Mouse (Mus musculus): ENCODE results near the gene Stard10. TPM values are rescaled to one million over a fixed set of nuclear protein-coding genes. Genes with fewer than 3 reads are reported as not detected.

The Stard10 gene
- polyA plus RNA-seq, 1 experiment: 107 TPM

GRCm38 (mm10) chr7:101373082-101373481 is 56.2 kb downstream of the Stard10 start:
- no peak for TF ChIP-seq POLR2A (IDR thresholded peaks at IDR 0.05; ENCODE audit: borderline replicate concordance, extremely low read depth, low read depth, low read length)
- no peak for TF ChIP-seq CTCF (IDR thresholded peaks at IDR 0.05; ENCODE audit: insufficient read depth, low read length)
- DNase-seq: no peak
- WGBS: 85% methylated on average over 26 of the region's 26 CpGs
- Histone ChIP-seq H3K4me3 (replicated peaks; ENCODE audit: extremely low read depth, low read depth, low read length) (no peak overlapping the region), H3K4me1 (ENCODE audit: control insufficient read depth, insufficient read depth, low read length) (0 out of 2 replicates have a peak, but pooled peaks cover 3% of the 10 kb centered on the region)

GRCm38 (mm10) chr7:101374155-101374554 is 57.3 kb downstream of the Stard10 start:
- no peak for DNase-seq
- no peak for TF ChIP-seq POLR2A (IDR thresholded peaks at IDR 0.05; ENCODE audit: borderline replicate concordance, extremely low read depth, low read depth, low read length)
- peak; percentile 21; the same call in 1 of the 2 replicates for TF ChIP-seq CTCF (IDR thresholded peaks at IDR 0.05; ENCODE audit: insufficient read depth, low read length)
- H3K4me1 ChIP-seq (ENCODE audit: control insufficient read depth, insufficient read depth, low read length): peaks cover 5% of the 10 kb centered on the region; the same call in 1 of the 2 replicates
- no peak overlapping the region for H3K4me3 ChIP-seq (replicated peaks; ENCODE audit: extremely low read depth, low read depth, low read length)

DNA sequence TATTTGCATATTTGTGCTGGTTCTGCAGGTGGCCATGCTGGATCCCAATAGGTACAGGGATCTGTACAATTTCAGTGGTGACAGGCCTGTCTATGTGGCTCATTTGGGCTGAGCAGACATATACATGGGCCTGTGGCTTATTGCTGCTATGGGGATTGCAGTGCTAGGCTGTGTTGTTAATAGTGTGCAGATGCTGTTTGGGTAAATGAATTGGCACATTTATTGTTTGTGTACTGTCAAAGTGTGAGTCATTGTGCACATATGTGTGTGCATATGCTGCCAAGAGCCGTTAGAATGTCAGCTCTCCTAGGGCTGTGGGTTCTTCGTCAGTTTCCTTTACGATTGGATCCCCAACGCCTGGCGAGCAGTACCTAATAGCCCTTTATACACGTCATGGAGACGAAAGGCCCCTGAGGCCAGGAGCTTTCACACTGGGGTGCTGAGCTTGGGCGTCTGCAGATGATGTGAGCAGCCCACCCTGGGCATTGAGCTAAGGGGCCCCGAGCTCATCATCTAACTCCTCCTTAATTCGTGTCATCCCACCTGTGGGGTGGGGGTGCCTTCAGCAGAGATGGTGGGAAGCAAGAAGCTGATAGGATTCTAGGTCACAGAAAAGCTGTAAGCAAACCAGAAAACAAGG is 59.9 kb downstream of the Stard10 start:
- TF ChIP-seq POLR2A (IDR thresholded peaks at IDR 0.05; ENCODE audit: borderline replicate concordance, extremely low read depth, low read depth, low read length) (no peak), CTCF (IDR thresholded peaks at IDR 0.05; ENCODE audit: insufficient read depth, low read length) (no peak)
- H3K4me1 ChIP-seq (ENCODE audit: control insufficient read depth, insufficient read depth, low read length): peaks cover 9% of the 10 kb centered on the region
- 83% methylated on average over 10 of the region's 10 CpGs for WGBS
- DNase-seq: no peak
- H3K4me3 ChIP-seq (replicated peaks; ENCODE audit: extremely low read depth, low read depth, low read length): no peak overlapping the region

DNA sequence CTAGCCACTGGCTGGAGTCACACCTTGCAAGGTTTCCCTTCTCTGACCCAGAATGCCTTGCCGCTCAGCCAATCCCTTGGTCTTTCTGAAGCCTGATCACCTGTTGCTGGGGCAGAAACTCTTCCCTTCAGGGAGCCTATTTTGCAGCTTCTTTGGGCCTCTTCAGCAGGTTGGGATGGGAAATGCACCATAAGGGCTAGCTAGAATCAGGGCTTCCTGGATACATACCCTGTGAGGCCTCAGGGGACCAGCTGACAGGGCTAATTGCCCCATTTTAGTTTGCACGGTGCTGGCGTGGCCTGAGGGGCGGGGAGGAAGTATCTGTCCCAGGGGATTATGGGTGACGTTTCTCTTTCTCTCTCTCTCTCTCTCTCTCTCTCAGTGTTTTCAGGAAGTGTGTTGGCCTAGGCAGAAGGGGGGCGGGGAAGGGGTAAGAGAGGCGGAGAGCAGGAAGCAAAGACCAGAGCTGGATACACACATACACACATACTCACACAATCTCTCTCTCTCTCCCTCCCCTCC is 60.9 kb downstream of the Stard10 start:
- TF ChIP-seq POLR2A (IDR thresholded peaks at IDR 0.05; ENCODE audit: borderline replicate concordance, extremely low read depth, low read depth, low read length) (peak; percentile 76; the same call in 1 of the 2 replicates), CTCF (IDR thresholded peaks at IDR 0.05; ENCODE audit: insufficient read depth, low read length) (no peak)
- H3K4me3 ChIP-seq (replicated peaks; ENCODE audit: extremely low read depth, low read depth, low read length): peak overlapping the region; percentile 65
- 6% methylated on average over 7 of the region's 7 CpGs for WGBS

DNA sequence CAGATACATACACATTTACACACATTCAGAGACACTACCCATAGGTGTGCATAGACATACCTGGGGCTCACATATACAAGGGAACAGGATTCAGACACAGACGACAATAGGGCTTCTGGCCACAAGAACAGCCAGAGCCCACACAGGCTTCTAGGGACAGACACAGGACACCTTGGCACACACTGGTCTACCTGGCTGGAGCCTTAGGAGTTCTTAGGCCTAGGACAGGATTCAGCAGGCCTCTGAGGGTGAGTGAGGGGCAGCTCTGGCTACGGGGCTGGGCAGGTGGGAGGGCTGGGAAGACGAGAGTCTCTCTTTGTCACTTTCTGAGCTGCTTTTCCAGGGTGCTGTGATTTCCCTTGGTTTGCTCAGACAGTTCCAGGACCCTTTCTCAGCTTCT is 61.4 kb downstream of the Stard10 start:
- TF ChIP-seq POLR2A (IDR thresholded peaks at IDR 0.05; ENCODE audit: borderline replicate concordance, extremely low read depth, low read depth, low read length): no peak
- no peak for TF ChIP-seq CTCF (IDR thresholded peaks at IDR 0.05; ENCODE audit: insufficient read depth, low read length)
- DNase-seq: peak; percentile 43
- 27% methylated on average over 3 of the region's 3 CpGs for WGBS

More for the DNA sequence above, 60.9 kb downstream of the Stard10 start:
- H3K4me1 ChIP-seq (ENCODE audit: control insufficient read depth, insufficient read depth, low read length): peaks cover 13% of the 10 kb centered on the region
- peak; percentile 84 for DNase-seq

DNA sequence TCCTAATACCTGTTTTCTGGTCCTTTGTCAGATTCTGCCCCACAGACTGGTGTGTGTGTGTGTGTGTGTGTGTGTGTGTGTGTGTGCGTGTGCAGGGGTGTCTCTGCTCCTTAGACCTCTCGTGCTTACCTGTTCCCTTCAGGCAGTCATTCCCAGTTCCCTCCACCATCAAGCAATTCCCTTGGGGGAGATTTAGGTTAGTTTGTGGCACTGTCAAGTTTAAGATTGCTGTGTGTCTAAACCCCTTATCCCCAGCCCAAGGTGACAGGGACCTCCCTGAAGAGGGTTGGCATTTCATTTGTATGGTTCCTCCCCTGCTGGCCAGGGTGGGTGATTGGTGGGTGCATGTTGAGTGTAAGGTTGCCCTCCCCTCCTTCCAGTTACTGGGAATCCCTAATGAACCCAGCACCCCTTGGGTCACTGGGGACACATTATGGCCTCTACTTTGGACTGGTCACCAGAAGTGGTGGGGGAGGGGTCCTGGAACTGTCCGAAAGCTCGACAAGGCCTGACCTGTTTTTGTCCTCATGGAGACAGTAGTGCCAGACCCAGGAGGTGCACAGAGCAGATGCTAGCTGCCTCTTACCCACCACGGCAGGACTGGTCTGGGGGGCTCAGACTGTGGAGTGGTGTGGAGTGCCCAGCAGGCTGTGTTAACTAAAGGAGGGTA is 62.0 kb downstream of the Stard10 start:
- TF ChIP-seq POLR2A (IDR thresholded peaks at IDR 0.05; ENCODE audit: borderline replicate concordance, extremely low read depth, low read depth, low read length): no peak
- TF ChIP-seq CTCF (IDR thresholded peaks at IDR 0.05; ENCODE audit: insufficient read depth, low read length): no peak
- 41% methylated on average over 5 of the region's 5 CpGs for WGBS
- DNase-seq: no peak
- Histone ChIP-seq H3K4me3 (replicated peaks; ENCODE audit: extremely low read depth, low read depth, low read length) (peak overlapping the region; percentile 27), H3K4me1 (ENCODE audit: control insufficient read depth, insufficient read depth, low read length) (peaks cover 13% of the 10 kb centered on the region)

More for the DNA sequence above, 61.4 kb downstream of the Stard10 start:
- H3K4me1 ChIP-seq (ENCODE audit: control insufficient read depth, insufficient read depth, low read length): peaks cover 13% of the 10 kb centered on the region
- peak overlapping the region; percentile 31 for H3K4me3 ChIP-seq (replicated peaks; ENCODE audit: extremely low read depth, low read depth, low read length)

- TF ChIP-seq CTCF (IDR thresholded peaks at IDR 0.05; ENCODE audit: insufficient read depth, low read length) (no peak), POLR2A (IDR thresholded peaks at IDR 0.05; ENCODE audit: borderline replicate concordance, extremely low read depth, low read depth, low read length) (no peak)
- no peak for DNase-seq
- 53% methylated on average over 2 of the region's 2 CpGs for WGBS
- Histone ChIP-seq H3K4me1 (ENCODE audit: control insufficient read depth, insufficient read depth, low read length) (peaks cover 17% of the 10 kb centered on the region), H3K4me3 (replicated peaks; ENCODE audit: extremely low read depth, low read depth, low read length) (no peak overlapping the region)
Measured at GRCm38 (mm10) chr7:101379732-101380131, 62.8 kb downstream of the Stard10 start.

DNA sequence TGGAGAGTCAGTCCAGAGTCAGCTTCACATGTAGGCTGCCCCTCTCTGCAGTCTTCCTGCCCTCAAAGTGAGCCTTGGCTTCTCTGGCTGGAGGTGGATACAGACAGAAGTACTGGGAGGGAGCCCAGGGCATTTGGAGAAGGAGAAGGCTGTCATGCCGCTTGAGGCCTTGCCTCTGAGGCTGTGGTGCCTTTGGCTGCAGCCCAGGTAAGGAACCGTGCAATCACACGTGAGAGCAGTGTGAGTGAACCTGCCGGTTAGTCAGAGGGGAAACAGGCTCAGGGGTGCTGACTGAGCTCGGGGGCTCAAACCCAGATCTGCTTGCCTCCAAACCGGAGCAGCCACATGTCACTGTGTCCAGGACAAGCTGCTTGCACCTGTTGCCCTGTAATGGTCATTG is 64.6 kb downstream of the Stard10 start:
- no peak for TF ChIP-seq POLR2A (IDR thresholded peaks at IDR 0.05; ENCODE audit: borderline replicate concordance, extremely low read depth, low read depth, low read length)
- TF ChIP-seq CTCF (IDR thresholded peaks at IDR 0.05; ENCODE audit: insufficient read depth, low read length): no peak
- no peak overlapping the region for H3K4me3 ChIP-seq (replicated peaks; ENCODE audit: extremely low read depth, low read depth, low read length)
- H3K4me1 ChIP-seq (ENCODE audit: control insufficient read depth, insufficient read depth, low read length): peaks cover 27% of the 10 kb centered on the region
- WGBS: 70% methylated on average over 6 of the region's 6 CpGs
- DNase-seq: no peak

DNA sequence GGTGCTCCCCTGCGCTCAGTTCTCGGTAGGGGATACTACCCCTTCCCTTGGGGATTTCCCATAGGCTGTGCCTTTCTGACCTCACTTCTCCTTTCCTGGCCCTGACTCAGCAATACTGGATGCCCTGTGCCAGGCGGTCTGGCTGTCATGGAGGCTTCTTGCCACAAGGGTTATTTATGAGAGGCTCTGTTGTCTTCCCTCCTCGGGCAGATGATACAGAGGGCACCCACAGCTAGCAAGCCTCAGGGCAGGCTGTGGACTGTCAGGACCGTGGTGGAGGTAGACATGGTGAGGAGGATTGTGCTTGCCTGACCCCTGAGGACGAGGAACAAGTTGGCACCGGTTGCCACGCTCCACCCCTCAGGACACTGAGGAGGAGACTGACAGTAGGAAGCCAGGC is 65.5 kb downstream of the Stard10 start:
- DNase-seq: no peak
- 49% methylated on average over 8 of the region's 8 CpGs for WGBS
- TF ChIP-seq POLR2A (IDR thresholded peaks at IDR 0.05; ENCODE audit: borderline replicate concordance, extremely low read depth, low read depth, low read length) (no peak), CTCF (IDR thresholded peaks at IDR 0.05; ENCODE audit: insufficient read depth, low read length) (no peak)
- Histone ChIP-seq H3K4me3 (replicated peaks; ENCODE audit: extremely low read depth, low read depth, low read length) (no peak overlapping the region), H3K4me1 (ENCODE audit: control insufficient read depth, insufficient read depth, low read length) (peaks cover 26% of the 10 kb centered on the region)

All from lung, adult 2 months (tissue).